6 mouse cellular contexts compared by ENCODE assay signal in the genomic region with DNA sequence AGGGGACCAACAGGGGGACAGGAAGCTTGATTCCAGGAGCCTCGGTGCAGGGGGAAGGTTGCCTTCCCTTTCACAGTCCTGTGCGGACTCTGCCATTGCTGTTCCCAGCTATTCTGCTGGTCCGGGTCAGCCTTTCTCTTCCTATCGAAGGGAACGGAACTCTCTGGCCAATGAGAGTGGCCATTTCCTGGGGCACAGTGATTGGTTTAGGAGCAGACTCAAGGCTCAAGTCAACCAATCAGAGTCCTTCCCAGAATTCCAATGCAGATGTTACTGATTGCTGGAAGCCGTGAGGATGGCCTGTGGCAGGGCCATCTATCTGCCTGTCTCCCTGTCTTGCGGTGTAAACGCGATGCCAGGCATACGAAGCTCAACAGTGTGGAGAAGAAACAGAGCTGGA.
"Had no signal": no experiment of that assay in that cellular context is flagged by ENCODE, and none has a peak within 500 bp of the region (broad histone marks: within the 10 kb centered on the region; RNA-seq: fewer than 3 reads in every experiment).

No protein-coding gene starts in this region.

- DNase-seq: retina, postnatal 1 day; right cerebral cortex, adult 18-20 months; right cerebral cortex, postnatal 14 days; right cerebral cortex, postnatal 25 days; right cerebral cortex, postnatal 4 days; spleen, adult 18-20 months had no signal
